Mouse (Mus musculus): ENCODE measurements at regions not wholly inside any gene's neighbourhood (a gene's known extent, or its start where the extent isn't known, plus 50 kb on each side); places are given as distances from the start of the nearest gene placed in this dataset.
"Not testable (repeated sequence)": the region's sequence is repeated elsewhere in the genome, so short reads cannot be mapped to it uniquely, and the experiment has no call there.

- Histone ChIP-seq H3K27ac (ENCODE audit: low read length) (no peak overlapping the region), H3K4me2 (ENCODE audit: low read depth, low read length) (no peak overlapping the region), H3K9me3 (replicated peaks; ENCODE audit: control insufficient read depth, low read length) (0 out of 2 replicates have a peak, but pooled peaks cover 3% of the 10 kb centered on the region), H3K36me3 (ENCODE audit: control insufficient read depth, insufficient read depth) (no peaks in the 10 kb centered on the region), H3K4me1 (ENCODE audit: control insufficient read depth, insufficient read depth, low read length) (no peaks in the 10 kb centered on the region), H3K27me3 (ENCODE audit: control insufficient read depth, insufficient read depth, low read length) (no peaks in the 10 kb centered on the region), H3K4me3 (ENCODE audit: low read length) (no peak overlapping the region), H3K9ac (ENCODE audit: low read length) (no peak overlapping the region)
- WGBS: 62% methylated on average over 5 of the region's 5 CpGs
- no peak for ATAC-seq (replicated peaks; ENCODE audit: extremely low read depth, insufficient read depth, low FRiP score)
Observed at GRCm38 (mm10) chr16:93319581-93319980, 284.3 kb downstream of the Setd4 start.

- no peak overlapping the region for H3K4me2 ChIP-seq (ENCODE audit: low read depth, low read length)
- H3K36me3 ChIP-seq (ENCODE audit: control insufficient read depth, insufficient read depth): no peaks in the 10 kb centered on the region
- no peaks in the 10 kb centered on the region for H3K4me1 ChIP-seq (ENCODE audit: control insufficient read depth, insufficient read depth, low read length)
- H3K9ac ChIP-seq (ENCODE audit: low read length): no peak overlapping the region
- H3K27me3 ChIP-seq (ENCODE audit: control insufficient read depth, insufficient read depth, low read length): no peaks in the 10 kb centered on the region
- peaks cover 2% of the 10 kb centered on the region; the same call in 1 of the 2 replicates for H3K9me3 ChIP-seq (replicated peaks; ENCODE audit: control insufficient read depth, low read length)
- H3K27ac ChIP-seq (ENCODE audit: low read length): no peak overlapping the region
- 68% methylated on average over 12 of the region's 12 CpGs for WGBS
- no peak overlapping the region for H3K4me3 ChIP-seq (ENCODE audit: low read length)
- no peak for ATAC-seq (replicated peaks; ENCODE audit: extremely low read depth, insufficient read depth, low FRiP score)
Observed at GRCm38 (mm10) chr16:93311644-93312043, 292.2 kb downstream of the Setd4 start.

- H3K27ac ChIP-seq (ENCODE audit: low read length): no peak overlapping the region
- ATAC-seq (replicated peaks; ENCODE audit: extremely low read depth, insufficient read depth, low FRiP score): no peak
Observed at GRCm38 (mm10) chr16:93308666-93309360, 295.1 kb downstream of the Setd4 start.

GRCm38 (mm10) chr16:93306951-93307350 is 296.9 kb downstream of the Setd4 start:
- no peak overlapping the region for H3K4me2 ChIP-seq (ENCODE audit: low read depth, low read length)
- no peaks in the 10 kb centered on the region for H3K36me3 ChIP-seq (ENCODE audit: control insufficient read depth, insufficient read depth)
- H3K27ac ChIP-seq (ENCODE audit: low read length): no peak overlapping the region
- no peaks in the 10 kb centered on the region for H3K27me3 ChIP-seq (ENCODE audit: control insufficient read depth, insufficient read depth, low read length)
- no peaks in the 10 kb centered on the region for H3K4me1 ChIP-seq (ENCODE audit: control insufficient read depth, insufficient read depth, low read length)
- H3K4me3 ChIP-seq (ENCODE audit: low read length): no peak overlapping the region
- H3K9ac ChIP-seq (ENCODE audit: low read length): no peak overlapping the region
- WGBS: 87% methylated on average over 18 of the region's 18 CpGs
- ATAC-seq (replicated peaks; ENCODE audit: extremely low read depth, insufficient read depth, low FRiP score): no peak
- H3K9me3 ChIP-seq (replicated peaks; ENCODE audit: control insufficient read depth, low read length): peaks cover 2% of the 10 kb centered on the region; the same call in 1 of the 2 replicates

More at GRCm38 (mm10) chr16:93308666-93309360, 295.1 kb downstream of the Setd4 start:
- Histone ChIP-seq H3K9ac (ENCODE audit: low read length) (no peak overlapping the region), H3K4me1 (ENCODE audit: control insufficient read depth, insufficient read depth, low read length) (no peaks in the 10 kb centered on the region), H3K27me3 (ENCODE audit: control insufficient read depth, insufficient read depth, low read length) (no peaks in the 10 kb centered on the region), H3K9me3 (replicated peaks; ENCODE audit: control insufficient read depth, low read length) (peaks cover 2% of the 10 kb centered on the region; the same call in 1 of the 2 replicates), H3K4me3 (ENCODE audit: low read length) (no peak overlapping the region), H3K36me3 (ENCODE audit: control insufficient read depth, insufficient read depth) (no peaks in the 10 kb centered on the region), H3K4me2 (ENCODE audit: low read depth, low read length) (no peak overlapping the region)
- 86% methylated on average over 2 of the region's 2 CpGs for WGBS

- H3K27me3 ChIP-seq (ENCODE audit: control insufficient read depth, insufficient read depth, low read length); H3K36me3 ChIP-seq (ENCODE audit: control insufficient read depth, insufficient read depth); H3K27ac ChIP-seq (ENCODE audit: low read length); H3K9me3 ChIP-seq (replicated peaks; ENCODE audit: control insufficient read depth, low read length); H3K4me1 ChIP-seq (ENCODE audit: control insufficient read depth, insufficient read depth, low read length); H3K4me2 ChIP-seq (ENCODE audit: low read depth, low read length); H3K4me3 ChIP-seq (ENCODE audit: low read length); ATAC-seq (replicated peaks; ENCODE audit: extremely low read depth, insufficient read depth, low FRiP score); H3K9ac ChIP-seq (ENCODE audit: low read length): not testable (repeated sequence)
- WGBS: 77% methylated on average over 7 of the region's 7 CpGs
Observed at GRCm38 (mm10) chr16:93306140-93306539, 297.7 kb downstream of the Setd4 start.

GRCm38 (mm10) chr16:93294430-93294829 is 309.4 kb downstream of the Setd4 start:
- no peaks in the 10 kb centered on the region for H3K36me3 ChIP-seq (ENCODE audit: control insufficient read depth, insufficient read depth)
- 24% methylated on average over 5 of the region's 5 CpGs for WGBS

GRCm38 (mm10) chr16:93292965-93293653 is 310.8 kb downstream of the Setd4 start:
- no peaks in the 10 kb centered on the region for H3K36me3 ChIP-seq (ENCODE audit: control insufficient read depth, insufficient read depth)
- no peaks in the 10 kb centered on the region for H3K4me1 ChIP-seq (ENCODE audit: control insufficient read depth, insufficient read depth, low read length)
- H3K4me2 ChIP-seq (ENCODE audit: low read depth, low read length): no peak overlapping the region
- no peaks in the 10 kb centered on the region for H3K9me3 ChIP-seq (replicated peaks; ENCODE audit: control insufficient read depth, low read length)
- no peak overlapping the region for H3K9ac ChIP-seq (ENCODE audit: low read length)
- H3K27me3 ChIP-seq (ENCODE audit: control insufficient read depth, insufficient read depth, low read length): peaks cover 8% of the 10 kb centered on the region; the same call in 1 of the 2 replicates
- ATAC-seq (replicated peaks; ENCODE audit: extremely low read depth, insufficient read depth, low FRiP score): peak; percentile 75
- H3K4me3 ChIP-seq (ENCODE audit: low read length): no peak overlapping the region
- 23% methylated on average over 13 of the region's 13 CpGs for WGBS
- peak overlapping the region; percentile 7; the same call in 1 of the 2 replicates for H3K27ac ChIP-seq (ENCODE audit: low read length)

More at GRCm38 (mm10) chr16:93294430-93294829, 309.4 kb downstream of the Setd4 start:
- Histone ChIP-seq H3K9me3 (replicated peaks; ENCODE audit: control insufficient read depth, low read length) (no peaks in the 10 kb centered on the region), H3K4me3 (ENCODE audit: low read length) (no peak overlapping the region), H3K4me2 (ENCODE audit: low read depth, low read length) (no peak overlapping the region), H3K27ac (ENCODE audit: low read length) (no peak overlapping the region), H3K27me3 (ENCODE audit: control insufficient read depth, insufficient read depth, low read length) (peaks cover 8% of the 10 kb centered on the region; the same call in 1 of the 2 replicates), H3K4me1 (ENCODE audit: control insufficient read depth, insufficient read depth, low read length) (no peaks in the 10 kb centered on the region), H3K9ac (ENCODE audit: low read length) (no peak overlapping the region)
- no peak for ATAC-seq (replicated peaks; ENCODE audit: extremely low read depth, insufficient read depth, low FRiP score)

- Histone ChIP-seq H3K27me3 (ENCODE audit: control insufficient read depth, insufficient read depth, low read length) (peaks cover 8% of the 10 kb centered on the region; the same call in 1 of the 2 replicates), H3K4me3 (ENCODE audit: low read length) (no peak overlapping the region), H3K4me1 (ENCODE audit: control insufficient read depth, insufficient read depth, low read length) (no peaks in the 10 kb centered on the region), H3K4me2 (ENCODE audit: low read depth, low read length) (no peak overlapping the region), H3K9ac (ENCODE audit: low read length) (no peak overlapping the region), H3K36me3 (ENCODE audit: control insufficient read depth, insufficient read depth) (no peaks in the 10 kb centered on the region), H3K9me3 (replicated peaks; ENCODE audit: control insufficient read depth, low read length) (no peaks in the 10 kb centered on the region), H3K27ac (ENCODE audit: low read length) (peak overlapping the region; percentile 40; the same call in 1 of the 2 replicates)
- 64% methylated on average over 14 of the region's 14 CpGs for WGBS
- no peak for ATAC-seq (replicated peaks; ENCODE audit: extremely low read depth, insufficient read depth, low FRiP score)
Observed at GRCm38 (mm10) chr16:93292181-93292834, 311.6 kb downstream of the Setd4 start.
